Mouse (Mus musculus) thymus, postnatal 10 days (tissue): ENCODE measurements around the gene Orai3.
"Not testable (repeated sequence)": the region's sequence is repeated elsewhere in the genome, so short reads cannot be mapped to it uniquely, and the experiment has no call there.

Source experiments
- DNase-seq, 2 experiments: peaks; one replicate each; pipeline ENCODE4 v3.0.0; 2021; ENCODE audit warnings: low spot score in 2 of 2

Gene Orai3

DNA sequence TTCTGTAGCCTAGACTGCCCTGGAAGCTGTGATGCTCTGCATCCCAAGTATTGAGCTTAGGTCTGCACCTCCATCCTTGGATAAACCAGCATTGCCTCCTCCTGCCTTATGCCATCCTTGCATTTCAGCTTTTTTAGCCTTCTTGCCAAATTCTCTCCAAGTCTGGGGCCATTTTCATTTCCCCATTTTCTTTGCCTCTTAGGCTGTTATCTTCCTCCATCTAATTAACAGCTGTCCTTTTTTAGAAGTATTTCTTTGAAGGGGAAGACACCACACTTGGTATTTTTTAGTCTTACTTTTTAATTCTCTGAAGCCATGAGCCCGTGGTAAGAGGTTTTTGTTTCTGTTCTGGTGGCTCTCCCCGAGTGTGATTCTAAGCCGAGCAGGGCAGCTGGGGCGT, 6.0 kb upstream of the Orai3 start:
- no peak for DNase-seq

GRCm38 (mm10) chr7:127765756-127766155, 3.9 kb upstream of the Orai3 start:
- DNase-seq = no peak

- no peak for DNase-seq
These were observed 2.6 kb upstream of the Orai3 start for GRCm38 (mm10) chr7:127766851-127767609.

- no peak for DNase-seq
These were observed 1.8 kb upstream of the Orai3 start for GRCm38 (mm10) chr7:127767671-127768345.

DNA sequence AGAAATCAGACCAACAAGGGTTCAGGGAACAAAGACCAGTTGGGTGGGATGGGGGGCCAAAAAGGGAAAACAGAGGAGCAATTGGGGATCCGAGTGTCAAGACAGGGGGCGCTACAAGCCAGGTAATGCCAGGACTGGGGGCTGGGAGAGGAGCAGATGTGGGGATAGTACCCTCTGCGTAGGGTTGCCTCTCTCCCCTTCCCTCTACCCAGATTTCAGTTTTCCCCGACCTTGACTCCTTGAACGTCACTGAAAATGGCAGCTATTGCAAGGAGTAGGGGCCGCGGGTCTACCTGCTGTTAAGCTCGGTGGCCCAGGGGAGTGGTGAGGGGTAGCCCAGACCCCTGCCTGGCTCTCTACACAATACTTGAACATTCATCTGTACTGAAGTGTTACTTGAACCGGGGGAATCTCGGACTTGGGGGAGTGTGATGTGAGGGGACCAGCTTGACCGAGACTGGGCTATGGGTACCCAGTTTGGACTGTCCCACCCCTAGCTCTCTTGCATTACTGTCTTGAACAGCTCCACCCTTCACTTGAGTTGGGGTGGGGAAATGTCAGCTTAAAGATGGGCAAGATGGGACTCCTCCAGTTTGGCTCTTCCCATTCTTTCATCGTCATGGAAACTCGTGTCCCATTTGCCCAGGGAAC, 1.1 kb upstream of the Orai3 start:
- no peak for DNase-seq

DNA sequence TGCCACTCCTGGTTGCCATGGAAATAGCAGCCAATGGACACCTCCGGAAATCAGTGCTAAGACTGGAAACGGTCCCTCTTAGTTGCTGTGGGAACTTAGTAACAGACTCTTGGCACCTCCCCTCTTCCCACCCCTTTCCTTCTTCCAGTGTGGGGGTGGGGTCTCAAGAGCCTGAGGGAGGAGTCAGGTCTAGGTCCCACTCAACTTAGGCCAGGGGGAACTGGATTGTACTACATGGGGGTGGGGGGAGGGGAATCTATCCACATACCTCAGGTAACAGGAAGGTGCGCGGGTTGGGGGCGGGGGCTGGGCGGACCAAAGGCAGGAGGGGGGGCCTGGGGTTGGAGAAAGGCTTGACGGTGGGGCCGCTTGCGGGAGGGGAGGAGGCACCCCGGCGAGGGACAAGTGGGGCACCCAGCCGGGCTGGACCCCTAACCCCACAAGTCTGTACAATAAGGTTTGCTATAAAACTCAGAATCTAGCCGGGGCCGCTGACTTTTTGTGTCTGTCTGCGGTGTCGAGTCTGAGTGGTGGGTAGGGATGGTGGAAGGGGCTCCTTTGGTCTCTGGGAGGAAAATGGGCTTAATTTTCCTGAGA, 520 bp upstream of the Orai3 start:
- DNase-seq = peak; percentile 27 to 40

DNA sequence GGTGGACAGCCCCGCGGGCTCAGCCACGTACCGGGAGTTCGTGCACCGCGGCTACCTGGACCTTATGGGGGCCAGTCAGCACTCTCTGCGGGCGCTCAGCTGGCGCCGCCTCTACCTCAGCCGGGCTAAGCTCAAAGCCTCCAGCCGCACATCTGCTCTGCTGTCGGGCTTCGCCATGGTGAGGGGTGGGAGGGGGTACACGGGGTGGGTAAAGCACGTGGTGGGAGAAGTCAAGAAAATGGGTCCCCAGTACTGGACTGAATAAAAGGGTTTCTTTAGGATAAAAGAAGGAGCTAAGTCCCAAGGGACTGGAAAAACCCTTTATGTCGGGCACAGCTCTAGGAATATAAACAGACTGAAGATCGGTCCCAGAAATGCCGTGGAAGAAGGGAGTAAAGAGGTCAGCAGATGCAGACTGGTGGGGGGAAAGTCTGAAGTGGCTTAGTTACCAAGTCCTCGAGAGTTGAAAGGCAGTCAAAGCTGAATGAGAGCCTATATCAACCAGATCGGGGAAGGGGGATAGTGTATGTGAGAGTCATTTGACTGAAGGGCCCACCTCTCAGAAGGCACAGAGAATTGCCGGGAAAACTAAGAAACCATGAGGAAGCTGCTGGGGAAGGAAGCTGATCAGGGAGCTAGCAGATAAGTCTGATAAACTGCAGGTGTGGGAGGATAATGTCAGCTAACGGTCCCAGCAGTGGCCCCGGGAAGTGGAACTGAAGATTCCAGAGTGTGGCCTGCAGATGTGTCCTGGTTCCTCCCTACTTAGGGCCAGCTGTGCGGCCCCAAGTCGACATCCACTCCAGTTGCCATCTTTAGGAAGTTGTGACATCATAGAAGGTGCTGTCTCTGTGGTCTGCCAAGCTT, 657 bp downstream of the Orai3 start:
- DNase-seq = peak in 1 of 2 experiments; percentile 35

DNA sequence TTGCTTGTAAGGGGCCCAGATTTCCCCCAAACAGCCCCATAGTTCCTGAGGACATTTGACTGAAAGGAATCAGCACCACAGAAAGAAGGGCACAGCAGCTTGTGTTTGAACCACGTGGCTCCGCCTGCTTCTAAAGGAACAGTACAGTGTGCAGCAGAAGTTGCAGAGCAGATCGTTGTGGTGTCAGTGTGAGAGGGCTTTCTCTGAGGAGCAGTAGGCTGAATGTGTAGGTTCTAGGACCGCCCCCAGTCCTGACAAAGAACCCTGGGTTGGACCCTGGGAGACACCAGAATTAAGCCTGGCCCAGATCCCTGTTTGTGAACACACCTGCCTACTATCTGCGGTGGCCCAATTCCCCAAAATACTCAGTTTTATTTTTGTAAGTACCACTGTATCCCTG, 1.6 kb downstream of the Orai3 start:
- DNase-seq = peak in 1 of 2 experiments; percentile 25

GRCm38 (mm10) chr7:127772080-127772479, 2.5 kb downstream of the Orai3 start:
- no peak for DNase-seq

DNA sequence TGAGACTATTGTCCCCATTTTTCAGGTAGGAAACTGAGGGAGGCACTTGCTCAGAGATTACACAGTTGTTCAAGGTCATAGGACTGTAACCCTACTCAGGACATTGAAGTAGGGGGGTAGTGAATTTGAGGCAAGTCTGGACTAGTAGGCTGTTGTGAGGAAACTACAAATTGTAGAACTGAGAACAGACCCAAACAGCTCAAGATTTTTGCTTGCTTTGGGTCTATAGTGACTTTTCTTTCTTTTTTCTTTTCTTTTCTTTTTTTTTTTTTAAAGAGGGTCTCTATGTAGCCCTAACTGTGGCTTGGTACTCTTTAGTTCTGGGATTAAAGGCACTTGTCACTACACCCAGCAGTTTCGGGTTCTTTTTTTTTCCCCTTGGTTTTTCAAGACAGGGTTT, 2.9 kb downstream of the Orai3 start:
- DNase-seq = no peak

- DNase-seq = peak; percentile 61 to 80
These were observed 4.2 kb downstream of the Orai3 start for GRCm38 (mm10) chr7:127773664-127774384.

DNA sequence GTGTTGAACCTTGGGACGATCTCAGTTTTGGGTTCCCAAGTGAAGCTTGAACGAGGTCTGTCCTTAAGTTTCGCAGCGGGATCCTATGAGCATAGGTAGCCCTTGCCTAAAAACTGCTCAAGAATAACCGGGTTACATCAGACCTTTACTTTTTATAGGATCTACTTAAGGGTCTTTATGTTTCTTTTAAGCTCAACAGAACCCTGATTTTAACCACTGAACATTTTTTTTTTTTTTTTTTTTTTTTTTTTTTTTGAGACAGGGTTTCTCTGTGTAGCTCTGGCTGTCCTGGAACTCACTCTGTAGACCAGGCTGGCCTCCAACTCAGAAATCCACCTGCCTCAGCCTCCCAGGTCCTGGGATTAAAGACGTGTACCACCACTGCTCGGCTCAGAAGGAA, 6.2 kb downstream of the Orai3 start:
- DNase-seq = not testable (repeated sequence)

GRCm38 (mm10) chr7:127776426-127776825, 6.8 kb downstream of the Orai3 start, which contains the start of gene Setd1a:
TSS of gene Setd1a (plus strand) at chr7:127776670.
- peak; percentile 76 to 86 for DNase-seq

DNA sequence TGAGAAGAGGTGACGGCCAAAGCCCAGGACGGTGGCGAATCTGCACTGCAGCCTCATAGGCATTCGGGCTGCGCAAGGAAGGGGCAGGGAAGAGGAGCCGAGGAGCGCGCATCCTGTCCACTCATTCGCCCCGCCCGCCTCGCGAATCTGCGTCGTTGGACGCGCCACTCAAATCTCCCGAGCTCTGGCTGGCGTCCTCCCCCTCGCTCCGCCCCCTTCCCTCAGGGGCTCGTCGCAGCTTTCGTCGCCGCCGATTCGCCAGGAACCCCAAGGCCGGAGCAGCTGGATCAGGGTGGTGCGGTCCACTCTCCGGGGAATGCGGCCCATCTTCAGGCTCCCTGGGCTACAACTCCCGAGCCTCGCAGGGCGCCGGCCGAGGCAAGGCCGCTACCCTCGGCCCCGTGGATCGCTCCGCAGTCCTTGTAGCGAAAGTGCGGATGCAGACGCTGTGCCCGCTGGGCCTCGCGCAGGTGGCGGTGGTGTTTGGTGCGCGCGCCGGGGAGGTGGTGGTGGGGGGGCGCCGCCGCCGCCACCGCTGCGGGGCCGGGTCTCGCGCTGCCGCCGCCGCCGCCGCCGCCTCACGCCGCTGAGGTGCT, 7.4 kb downstream of the Orai3 start:
- peak; percentile 92 to 94 for DNase-seq

GRCm38 (mm10) chr7:127777474-127778266, 8.1 kb downstream of the Orai3 start:
- peak; percentile 45 to 51 for DNase-seq

DNA sequence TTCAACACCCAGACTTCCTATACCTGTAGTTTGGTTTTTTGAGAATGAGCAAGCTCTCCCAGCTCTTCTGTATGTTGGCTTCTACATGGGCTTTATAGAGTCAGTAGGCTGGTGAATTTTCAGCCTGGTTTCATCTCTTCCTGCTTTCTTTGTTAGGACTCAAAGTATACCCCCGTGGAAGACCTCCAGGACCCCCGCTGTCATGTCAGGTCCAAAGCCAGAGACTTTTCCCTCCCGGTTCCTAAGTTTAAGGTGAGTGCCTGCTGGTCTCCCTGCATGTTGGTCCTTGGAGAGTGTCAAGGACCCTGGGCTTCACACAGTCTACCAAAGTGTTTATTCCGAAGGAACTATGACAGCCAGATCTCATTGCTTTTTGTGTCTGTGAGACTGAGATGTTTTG, 8.7 kb downstream of the Orai3 start:
- no peak for DNase-seq

GRCm38 (mm10) chr7:127785308-127785707, 15.7 kb downstream of the Orai3 start, which contains the start of gene Gm49388:
TSS of gene Gm49388 (plus strand) at chr7:127785608.
- DNase-seq = no peak

DNA sequence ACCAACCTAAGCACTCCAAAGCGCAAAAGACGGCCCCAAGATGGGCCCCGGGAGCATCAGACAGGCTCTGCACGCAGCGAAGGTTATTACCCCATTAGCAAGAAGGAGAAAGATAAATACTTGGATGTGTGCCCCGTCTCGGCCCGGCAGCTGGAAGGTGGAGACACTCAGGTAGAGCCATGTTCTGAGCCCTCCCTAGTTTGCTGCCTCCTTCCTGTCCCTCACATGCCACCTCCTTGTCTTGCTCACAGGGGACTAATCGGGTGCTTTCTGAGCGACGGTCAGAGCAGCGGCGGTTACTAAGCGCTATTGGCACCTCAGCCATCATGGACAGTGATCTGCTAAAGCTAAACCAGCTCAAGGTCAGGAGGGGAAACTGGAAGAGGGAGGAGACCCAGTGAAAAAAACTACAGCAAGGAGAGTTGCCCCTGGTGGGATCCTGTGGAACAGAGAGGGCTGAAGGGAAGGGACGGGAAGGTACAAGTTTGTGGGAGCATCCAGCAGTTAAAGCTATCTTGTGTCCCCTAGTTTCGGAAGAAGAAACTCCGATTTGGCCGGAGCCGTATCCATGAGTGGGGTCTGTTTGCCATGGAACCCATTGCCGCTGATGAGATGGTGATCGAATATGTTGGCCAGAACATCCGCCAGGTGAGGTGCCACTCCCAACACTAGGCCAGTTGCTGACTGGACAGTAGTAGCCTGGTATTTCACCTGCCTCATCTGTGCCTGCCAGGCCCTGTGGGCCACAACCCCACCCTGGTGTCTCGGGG, 27.6 kb downstream of the Orai3 start:
- no peak for DNase-seq

DNA sequence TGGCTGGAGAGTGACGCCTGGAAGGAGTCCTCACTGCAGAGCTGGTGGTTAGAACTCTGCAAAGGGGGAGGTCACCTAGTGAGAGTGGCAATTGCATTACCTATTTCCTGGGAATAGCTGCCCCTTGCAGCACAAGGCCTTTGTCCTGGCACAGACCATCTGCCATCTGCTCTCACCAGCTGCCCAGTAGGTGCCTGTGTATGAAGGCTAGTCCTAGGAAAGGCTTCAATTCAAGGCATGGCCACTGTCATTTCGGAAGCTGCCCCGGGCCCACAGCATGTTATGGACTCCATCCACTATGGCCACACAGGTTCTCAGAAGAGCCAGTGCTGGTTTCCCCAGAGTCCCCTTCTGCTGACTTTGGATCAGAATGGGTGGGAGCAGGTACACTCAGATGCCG, 29.0 kb downstream of the Orai3 start:
- no peak for DNase-seq
